Mouse (Mus musculus) MEL-GATA-1-ER (cell line): ENCODE measurements around the gene Med29.

ENCODE experiments used
- DNase-seq: peaks from one replicate; pipeline ENCODE4 v3.0.0-alpha.2; 2012; ENCODE audit warnings: low read depth; ENCODE audit errors: extremely low read depth

Med29 gene

GRCm38 (mm10) chr7:28392429-28393271 lies at the start of gene Med29, which contains the start of gene Paf1:
Gene Med29 (minus strand): TSS chr7:28392708.
Gene Paf1 (plus strand): TSS chr7:28392951.
- DNase-seq, result peak; percentile 99

GRCm38 (mm10) chr7:28441776-28442485 lies 49.4 kb upstream of the Med29 start:
- no peak for DNase-seq

GRCm38 (mm10) chr7:28440739-28441138 lies 48.2 kb upstream of the Med29 start:
- peak; percentile 83 for DNase-seq

- no peak for DNase-seq
Observed at GRCm38 (mm10) chr7:28438771-28439170, 46.3 kb upstream of the Med29 start.

- DNase-seq, result no peak
Observed at GRCm38 (mm10) chr7:28437964-28438363, 45.5 kb upstream of the Med29 start.

- peak; percentile 94 for DNase-seq
Observed at GRCm38 (mm10) chr7:28436932-28437570, 44.5 kb upstream of the Med29 start, which contains the start of gene Gmfg. Gene Gmfg (plus strand): TSS chr7:28437447.

- peak; percentile 95 for DNase-seq
Observed at GRCm38 (mm10) chr7:28436271-28436904, 43.9 kb upstream of the Med29 start.

- no peak for DNase-seq
Observed at GRCm38 (mm10) chr7:28435660-28436259, 43.3 kb upstream of the Med29 start.

GRCm38 (mm10) chr7:28432252-28432651 lies 39.7 kb upstream of the Med29 start:
- DNase-seq, result no peak

GRCm38 (mm10) chr7:28430512-28430911 lies 38.0 kb upstream of the Med29 start:
- DNase-seq, result no peak

- no peak for DNase-seq
Observed at GRCm38 (mm10) chr7:28427738-28428137, 35.2 kb upstream of the Med29 start.

- no peak for DNase-seq
Observed at GRCm38 (mm10) chr7:28423018-28423417, 30.5 kb upstream of the Med29 start.

- no peak for DNase-seq
Observed at GRCm38 (mm10) chr7:28419416-28419815, 26.9 kb upstream of the Med29 start.

GRCm38 (mm10) chr7:28418096-28418670 lies 25.7 kb upstream of the Med29 start:
- DNase-seq, result no peak

GRCm38 (mm10) chr7:28417368-28417767 lies 24.9 kb upstream of the Med29 start:
- DNase-seq, result no peak

GRCm38 (mm10) chr7:28412826-28413225 lies 20.3 kb upstream of the Med29 start:
- no peak for DNase-seq

GRCm38 (mm10) chr7:28410841-28411475 lies 18.4 kb upstream of the Med29 start:
- DNase-seq, result no peak

- no peak for DNase-seq
Observed at GRCm38 (mm10) chr7:28401942-28402341, 9.4 kb upstream of the Med29 start.

GRCm38 (mm10) chr7:28401030-28401429 lies 8.5 kb upstream of the Med29 start:
- DNase-seq, result no peak

- no peak for DNase-seq
Observed at GRCm38 (mm10) chr7:28398696-28399340, 6.3 kb upstream of the Med29 start.
